Mouse (Mus musculus) testis, postnatal 10 days (tissue): Measurements from ENCODE around the gene Blcap.
A peak's percentile ranks its signal among the peaks of the same experiment; 100 is the strongest.

Experiments used
- DNase-seq: peaks from one replicate; pipeline ENCODE4 v3.0.0; 2021; ENCODE audit warnings: low spot score

Blcap gene

GRCm38 (mm10) chr2:157571224-157571832, at the start of gene Blcap:
Gene Blcap, minus strand, starts transcription at chr2:157571274.
- peak; percentile 72 for DNase-seq

- DNase-seq: no peak
These were observed 47.3 kb upstream of the Blcap start for GRCm38 (mm10) chr2:157618393-157618792.

GRCm38 (mm10) chr2:157613997-157614396, 42.9 kb upstream of the Blcap start:
- no peak for DNase-seq

- DNase-seq: no peak
These were observed 40.7 kb upstream of the Blcap start for GRCm38 (mm10) chr2:157611735-157612134.

- DNase-seq: peak; percentile 45
These were observed 36.6 kb upstream of the Blcap start for GRCm38 (mm10) chr2:157607542-157608236.

GRCm38 (mm10) chr2:157605025-157605675, 34.1 kb upstream of the Blcap start:
- DNase-seq: peak; percentile 94

- DNase-seq: peak; percentile 54
These were observed 30.4 kb upstream of the Blcap start for GRCm38 (mm10) chr2:157601435-157601839.

- peak; percentile 32 for DNase-seq
These were observed 25.9 kb upstream of the Blcap start for GRCm38 (mm10) chr2:157596876-157597566.

- peak; percentile 19 for DNase-seq
These were observed 14.3 kb upstream of the Blcap start for GRCm38 (mm10) chr2:157585351-157585750.

- peak; percentile 46 for DNase-seq
These were observed 1.7 kb upstream of the Blcap start for GRCm38 (mm10) chr2:157572786-157573185.

- DNase-seq: peak; percentile 61
These were observed 1.1 kb downstream of the Blcap start for GRCm38 (mm10) chr2:157569796-157570485.

GRCm38 (mm10) chr2:157568881-157569280, 2.2 kb downstream of the Blcap start:
- peak; percentile 28 for DNase-seq

GRCm38 (mm10) chr2:157567235-157567961, 3.7 kb downstream of the Blcap start:
- DNase-seq: peak; percentile 40

- DNase-seq: peak; percentile 87
These were observed 4.7 kb downstream of the Blcap start for GRCm38 (mm10) chr2:157566260-157566952.

- no peak for DNase-seq
These were observed 5.2 kb downstream of the Blcap start for GRCm38 (mm10) chr2:157565898-157566259.

- peak; percentile 49 for DNase-seq
These were observed 5.6 kb downstream of the Blcap start for GRCm38 (mm10) chr2:157565446-157565845.

GRCm38 (mm10) chr2:157564723-157565122, 6.4 kb downstream of the Blcap start:
- peak; percentile 19 for DNase-seq

- DNase-seq: no peak
These were observed 8.0 kb downstream of the Blcap start for GRCm38 (mm10) chr2:157563031-157563430.

GRCm38 (mm10) chr2:157561165-157561836, 9.8 kb downstream of the Blcap start:
- DNase-seq: peak; percentile 87

- DNase-seq: no peak
These were observed 10.8 kb downstream of the Blcap start for GRCm38 (mm10) chr2:157560302-157560701.
